Mouse (Mus musculus): Measurements from ENCODE around the gene Hnrnph3.
"Not testable (repeated sequence)": the region's sequence is repeated elsewhere in the genome, so short reads cannot be mapped to it uniquely, and the experiment has no call there.

GRCm38 (mm10) chr10:63054071-63054470 is 30.1 kb upstream of the Hnrnph3 start:
- not testable (repeated sequence) for TF ChIP-seq CTCF (IDR thresholded peaks at IDR 0.05; ENCODE audit: control insufficient read depth, insufficient read depth, insufficient replicate concordance, low read depth, low read length); POLR2A (IDR thresholded peaks at IDR 0.05; ENCODE audit: control insufficient read depth, low read depth, low read length)
